Mouse (Mus musculus) forebrain, embryonic 16.5 days (tissue): ENCODE data around the gene Dpep1. TPM values are rescaled to one million over a fixed set of nuclear protein-coding genes. Genes with fewer than 3 reads are reported as not detected.

Source experiments
- ATAC-seq: fragments of 200-750 bp; cut with Nextera tagmentation; 2 replicates; pipeline ENCODE4 v1.8.0; 2017; ENCODE audit warnings: mild to moderate bottlenecking, moderate library complexity
- H3K27ac ChIP-seq: fragments of 300-500 bp; sonication (generic); 2 replicates; pipeline ENCODE4 v1.5.1; 2014; ENCODE audit warnings: low read length, control low read depth
- H3K27me3 ChIP-seq: fragments of 300-500 bp; sonication (generic); replicated peaks from 2 replicates; pipeline ENCODE4 v1.6.1; 2014; ENCODE audit warnings: low read length; ENCODE audit not compliant: control insufficient read depth, insufficient read depth
- H3K36me3 ChIP-seq: fragments of 300-500 bp; sonication (generic); 2 replicates; pipeline ENCODE4 v1.6.1; 2014; ENCODE audit not compliant: control insufficient read depth, insufficient read depth
- H3K4me1 ChIP-seq: fragments of 300-500 bp; sonication (generic); replicated peaks from 2 replicates; pipeline ENCODE4 v1.6.1; 2014; ENCODE audit warnings: low read length; ENCODE audit not compliant: control insufficient read depth, insufficient read depth
- H3K4me2 ChIP-seq: fragments of 300-500 bp; sonication (generic); 2 replicates; pipeline ENCODE4 v1.6.1; 2014; ENCODE audit warnings: mild to moderate bottlenecking, low read length, control low read depth
- H3K4me3 ChIP-seq: fragments of 300-500 bp; sonication (generic); replicated peaks from 2 replicates; pipeline ENCODE4 v1.5.1; 2014; ENCODE audit warnings: mild to moderate bottlenecking, low read length, control low read depth
- H3K9ac ChIP-seq: fragments of 300-500 bp; sonication (generic); replicated peaks from 2 replicates; pipeline ENCODE4 v1.6.1; 2014; ENCODE audit warnings: low read depth, low read length, control low read depth
- H3K9me3 ChIP-seq: fragments of 300-500 bp; sonication (generic); 2 replicates; pipeline ENCODE4 v1.6.1; 2016; ENCODE audit warnings: low read length; ENCODE audit not compliant: control insufficient read depth
- WGBS: fragments of 180-500 bp; shearing (Covaris S2); extraction: QIAGEN DNeasy Blood & Tissue Kit; methylation state at CpG from one replicate; pipeline ENCODE4 v1.1.7; 2014; 5-methylcytosine and 5-hydroxymethylcytosine counted together
- polyA plus RNA-seq: library from polyadenylated mRNA; unstranded; fragments of >200 nt; fragmentation: Nextera tagmentation; extraction: Ambion mirVana; gene quantifications from 2 replicates; pipeline ENCODE4 v1.2.1, GENCODE M21; 2015

Dpep1 gene
- polyA plus RNA-seq, 1 experiment from 2014 or later = 0.18 TPM

DNA sequence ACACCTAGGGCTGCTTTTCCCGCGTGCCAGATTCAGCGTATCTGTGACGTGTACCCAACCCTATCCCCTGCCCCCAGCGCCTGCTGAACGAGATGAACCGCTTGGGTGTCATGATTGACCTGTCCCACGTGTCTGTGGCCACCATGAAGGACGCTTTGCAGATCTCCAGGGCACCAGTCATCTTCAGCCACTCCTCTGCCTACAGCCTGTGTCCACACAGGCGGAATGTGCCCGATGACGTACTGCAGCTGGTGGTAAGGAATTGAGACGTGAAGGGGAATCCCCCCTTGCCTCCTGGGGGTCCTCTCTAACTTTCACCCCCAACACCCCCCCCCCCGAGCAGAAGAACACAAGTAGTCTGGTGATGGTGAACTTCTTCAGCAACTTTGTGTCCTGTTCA, 13.8 kb downstream of the Dpep1 start:
- WGBS = 77% methylated on average over 14 of the region's 14 CpGs

DNA sequence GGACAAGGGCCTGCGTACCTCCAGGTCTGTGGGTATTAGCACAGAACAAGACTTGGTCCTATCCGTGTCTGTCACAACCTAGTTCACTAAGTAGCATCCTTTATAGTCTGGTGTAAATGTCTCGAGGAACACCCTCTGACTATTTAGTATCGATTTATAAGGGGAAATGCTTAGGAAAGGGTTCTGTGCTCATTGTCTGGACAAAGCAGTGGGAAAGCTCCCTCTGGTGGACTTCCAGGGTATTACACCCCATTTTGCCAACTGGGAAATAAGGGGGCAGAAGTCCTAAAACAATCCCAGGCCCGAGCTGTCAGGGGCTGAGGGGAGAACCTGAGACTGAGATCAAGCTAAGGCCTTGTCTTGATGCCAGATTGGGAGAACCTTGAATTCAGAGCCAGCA, 16.2 kb downstream of the Dpep1 start:
- Histone ChIP-seq H3K4me3 (no peak overlapping the region), H3K27me3 (no peaks in the 10 kb centered on the region), H3K27ac (no peak overlapping the region), H3K4me2 (no peak overlapping the region), H3K4me1 (no peaks in the 10 kb centered on the region), H3K36me3 (peaks cover 15% of the 10 kb centered on the region), H3K9me3 (no peaks in the 10 kb centered on the region), H3K9ac (peak overlapping the region; percentile 46)
- 24% methylated on average over 5 of the region's 5 CpGs for WGBS
- peak; percentile 49 for ATAC-seq

More for the DNA sequence above, 13.8 kb downstream of the Dpep1 start:
- Histone ChIP-seq H3K4me1 (no peaks in the 10 kb centered on the region), H3K36me3 (no peaks in the 10 kb centered on the region), H3K4me2 (no peak overlapping the region), H3K9me3 (no peaks in the 10 kb centered on the region), H3K4me3 (no peak overlapping the region), H3K27ac (no peak overlapping the region), H3K27me3 (no peaks in the 10 kb centered on the region), H3K9ac (no peak overlapping the region)
- ATAC-seq = no peak

DNA sequence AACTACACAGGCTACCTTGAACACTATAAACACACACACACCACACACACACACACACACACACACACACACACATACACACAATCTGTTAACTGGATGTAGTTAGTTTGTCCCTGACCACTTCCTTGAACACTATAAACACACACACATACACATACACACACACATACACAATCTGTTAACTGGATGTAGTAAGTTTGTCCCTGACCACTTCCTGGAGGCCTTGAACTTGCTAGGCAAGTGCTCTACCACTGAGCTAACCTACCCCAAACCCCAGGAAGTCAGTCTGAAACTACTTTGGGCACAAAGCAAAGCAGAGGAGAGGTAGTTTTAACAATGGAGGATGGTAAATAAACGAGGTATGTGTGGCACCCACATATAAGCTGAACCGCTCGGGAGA, 17.5 kb downstream of the Dpep1 start:
- no peak overlapping the region for H3K4me3 ChIP-seq
- no peak overlapping the region for H3K9ac ChIP-seq
- no peaks in the 10 kb centered on the region for H3K9me3 ChIP-seq
- H3K4me2 ChIP-seq = no peak overlapping the region
- H3K4me1 ChIP-seq = no peaks in the 10 kb centered on the region
- WGBS = 83% methylated on average over 3 of the region's 3 CpGs
- no peak overlapping the region for H3K27ac ChIP-seq
- peaks cover 21% of the 10 kb centered on the region for H3K36me3 ChIP-seq
- no peak for ATAC-seq
- no peaks in the 10 kb centered on the region for H3K27me3 ChIP-seq

DNA sequence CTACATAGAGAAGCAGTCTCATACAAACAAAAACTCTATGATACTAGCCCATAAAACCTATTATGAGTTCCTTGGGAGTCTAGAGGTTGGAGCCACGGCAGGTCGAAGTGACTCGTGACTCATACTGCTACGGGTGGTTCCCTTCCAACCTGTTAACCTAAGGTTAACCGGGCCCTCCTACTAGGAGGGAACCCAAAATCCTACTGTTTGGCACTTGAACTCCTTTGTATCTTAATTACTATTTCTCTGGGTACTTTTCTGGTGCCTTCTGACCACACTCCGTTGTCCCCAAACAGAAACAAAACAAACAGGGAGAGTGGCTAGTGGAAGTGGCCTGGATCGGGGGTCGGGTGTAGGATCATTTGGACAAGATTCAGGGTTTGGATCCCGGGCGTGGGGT, 25.8 kb downstream of the Dpep1 start:
- peak overlapping the region; percentile 92 for H3K4me2 ChIP-seq
- H3K9ac ChIP-seq = peak overlapping the region; percentile 77
- H3K27me3 ChIP-seq = no peaks in the 10 kb centered on the region; the same call in 1 of the 2 replicates
- H3K4me1 ChIP-seq = peaks cover 15% of the 10 kb centered on the region
- 54% methylated on average over 10 of the region's 10 CpGs for WGBS
- peak overlapping the region; percentile 64 for H3K4me3 ChIP-seq
- H3K9me3 ChIP-seq = no peaks in the 10 kb centered on the region
- ATAC-seq = no peak
- peaks cover 9% of the 10 kb centered on the region for H3K36me3 ChIP-seq
- no peak overlapping the region for H3K27ac ChIP-seq

DNA sequence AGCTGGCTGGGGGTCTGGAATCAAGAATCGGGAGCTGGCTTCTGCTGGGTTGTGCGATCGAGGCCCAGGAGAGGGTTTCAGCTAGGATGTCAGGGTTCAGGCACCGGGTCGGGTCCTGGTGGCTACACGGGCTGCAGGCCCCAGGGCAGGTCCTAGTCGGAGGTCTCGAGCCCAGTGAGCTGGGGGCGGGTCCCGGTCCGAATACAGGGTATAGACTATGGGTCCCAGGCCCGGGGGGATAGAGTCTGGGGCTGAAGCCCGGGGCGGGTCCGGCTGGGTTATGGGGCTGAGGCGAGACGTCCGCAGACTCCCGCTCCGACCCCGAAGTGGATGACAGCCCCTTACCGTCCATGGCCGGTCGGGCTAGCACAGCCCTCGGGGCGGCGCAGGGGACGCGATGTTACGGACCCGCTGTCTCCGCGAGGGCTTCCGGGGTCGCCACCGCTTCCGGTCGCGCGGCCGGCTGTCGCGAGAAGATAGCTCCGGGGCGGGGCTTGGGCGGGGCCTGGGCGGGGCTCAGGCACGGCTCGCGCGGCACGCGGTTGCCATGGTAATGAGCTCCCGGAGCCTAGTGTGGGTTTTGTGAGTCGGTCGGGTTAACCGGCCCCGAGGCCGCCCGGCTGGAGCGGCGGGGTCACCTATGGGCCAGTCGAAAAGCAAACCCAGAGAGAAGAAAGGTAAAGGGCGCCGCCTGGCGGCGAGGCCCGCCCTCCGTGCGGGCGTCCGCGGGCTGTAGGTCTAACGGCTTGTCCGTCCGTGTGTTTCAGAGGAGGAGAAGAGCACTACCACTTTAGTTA, 26.5 kb downstream of the Dpep1 start, which contains the start of the genes Chmp1a and Spata33:
Gene Chmp1a, minus strand, starts transcription at position 443 of the 797 bp plus-strand sequence.
Gene Spata33, plus strand, starts transcription at position 512 of the 797 bp plus-strand sequence.
- WGBS = under 1% methylated on average over 75 of the region's 76 CpGs

DNA sequence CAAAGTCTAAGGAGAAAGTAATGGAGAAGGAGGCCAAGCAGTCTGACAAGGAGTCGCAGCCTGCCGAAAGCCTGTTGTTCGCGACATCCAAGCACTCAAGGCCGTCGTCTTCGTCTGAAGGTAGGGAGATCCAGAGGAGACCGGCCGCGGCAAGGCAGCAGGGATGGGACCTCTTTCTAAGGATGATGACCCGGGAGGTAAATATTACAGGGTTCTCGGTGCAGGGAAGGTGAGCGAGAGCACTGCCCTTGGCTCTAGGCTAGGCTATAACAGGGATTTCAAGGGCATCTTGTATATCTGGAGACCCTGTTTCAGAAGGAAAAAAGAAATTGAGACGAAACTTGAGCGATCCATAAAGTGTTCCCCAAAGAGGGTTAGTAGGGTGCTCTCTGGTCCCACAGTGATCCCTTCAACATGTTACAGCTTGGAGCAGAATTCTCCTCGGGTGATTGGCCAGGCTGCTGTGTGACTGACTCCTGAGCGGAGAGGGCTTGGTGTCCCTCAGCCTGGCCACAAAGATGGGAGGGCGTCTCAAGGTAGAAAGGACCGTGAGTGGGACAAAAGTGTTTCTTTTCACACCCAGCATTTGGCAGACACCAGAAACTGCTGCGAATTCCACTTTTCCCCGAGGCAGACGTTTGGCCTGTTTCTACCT, 27.2 kb downstream of the Dpep1 start:
- peak overlapping the region; percentile 69 for H3K4me2 ChIP-seq
- ATAC-seq = no peak; the same call in 1 of the 2 replicates
- no peaks in the 10 kb centered on the region; the same call in 1 of the 2 replicates for H3K27me3 ChIP-seq
- WGBS = 18% methylated on average over 22 of the region's 22 CpGs
- H3K9me3 ChIP-seq = no peaks in the 10 kb centered on the region
- peak overlapping the region; percentile 77 for H3K9ac ChIP-seq
- H3K27ac ChIP-seq = no peak overlapping the region
- H3K36me3 ChIP-seq = peaks cover 2% of the 10 kb centered on the region; the same call in 1 of the 2 replicates
- H3K4me1 ChIP-seq = peaks cover 15% of the 10 kb centered on the region
- H3K4me3 ChIP-seq = peak overlapping the region; percentile 64

More for the DNA sequence above, 26.5 kb downstream of the Dpep1 start, which contains the start of the genes Chmp1a and Spata33:
- Histone ChIP-seq H3K9ac (peak within 1 kb of the TSS; percentile 77), H3K4me2 (peak within 1 kb of the TSS; percentile 92), H3K4me1 (peaks cover 15% of the 10 kb centered on the region), H3K27ac (no peak within 1 kb of the TSS), H3K4me3 (peak within 1 kb of the TSS; percentile 64), H3K27me3 (no peaks in the 10 kb centered on the region; the same call in 1 of the 2 replicates), H3K36me3 (peaks cover 3% of the 10 kb centered on the region), H3K9me3 (no peaks in the 10 kb centered on the region)
- peak; percentile 97 for ATAC-seq

DNA sequence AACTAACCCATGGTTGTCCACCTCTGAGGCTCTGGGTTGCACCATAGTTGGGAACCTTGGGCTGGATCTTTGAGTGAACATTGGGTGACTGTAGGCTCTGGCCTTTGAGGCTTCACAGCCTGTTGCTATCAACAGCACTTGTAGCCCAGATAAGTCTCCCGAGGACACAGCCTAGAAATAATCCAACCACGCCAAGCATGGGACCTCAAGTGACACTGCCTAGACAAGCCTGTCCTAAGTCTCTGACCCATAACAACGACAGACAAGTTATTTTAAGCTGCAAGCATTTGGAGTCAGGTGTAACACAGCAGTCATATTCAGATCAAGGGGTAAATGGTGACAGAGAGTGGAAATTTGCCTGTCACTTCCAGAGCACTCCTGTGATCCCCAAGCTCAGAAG, 29.4 kb downstream of the Dpep1 start:
- Histone ChIP-seq H3K27me3 (peaks cover 2% of the 10 kb centered on the region; the same call in 1 of the 2 replicates), H3K4me2 (no peak overlapping the region), H3K9me3 (no peaks in the 10 kb centered on the region), H3K4me1 (peaks cover 15% of the 10 kb centered on the region), H3K27ac (no peak overlapping the region), H3K9ac (no peak overlapping the region), H3K36me3 (no peaks in the 10 kb centered on the region), H3K4me3 (no peak overlapping the region)
- ATAC-seq = no peak
- WGBS = 79% methylated on average over 3 of the region's 3 CpGs

DNA sequence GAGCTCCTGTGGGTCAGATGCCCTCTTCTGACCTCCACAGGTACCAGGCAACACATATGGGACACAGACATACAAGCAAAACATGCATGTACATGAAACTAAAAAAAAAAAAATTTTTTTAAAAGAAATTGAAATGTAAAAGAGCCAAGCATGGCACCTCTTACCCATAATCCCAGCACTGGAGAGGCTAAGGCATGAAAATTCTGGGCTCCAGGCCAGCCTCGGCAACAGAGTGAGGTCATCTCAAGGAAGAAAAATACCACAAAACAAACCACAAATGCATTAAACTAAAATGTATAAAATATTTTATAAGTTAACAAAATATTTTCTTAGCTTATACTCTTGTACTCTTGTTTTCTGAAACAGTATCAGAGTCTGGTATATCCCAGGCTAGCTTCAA, 34.9 kb downstream of the Dpep1 start:
- WGBS = 65% methylated on average over 1 of the region's 1 CpGs
- no peak overlapping the region for H3K27ac ChIP-seq
- H3K9ac ChIP-seq = no peak overlapping the region
- no peaks in the 10 kb centered on the region for H3K36me3 ChIP-seq
- H3K27me3 ChIP-seq = peaks cover 2% of the 10 kb centered on the region; the same call in 1 of the 2 replicates
- peaks cover 13% of the 10 kb centered on the region for H3K4me1 ChIP-seq
- no peak overlapping the region for H3K4me2 ChIP-seq
- ATAC-seq = no peak
- H3K9me3 ChIP-seq = no peaks in the 10 kb centered on the region
- H3K4me3 ChIP-seq = no peak overlapping the region
